8 mouse cellular contexts compared by ENCODE assay signal in the genomic region with DNA sequence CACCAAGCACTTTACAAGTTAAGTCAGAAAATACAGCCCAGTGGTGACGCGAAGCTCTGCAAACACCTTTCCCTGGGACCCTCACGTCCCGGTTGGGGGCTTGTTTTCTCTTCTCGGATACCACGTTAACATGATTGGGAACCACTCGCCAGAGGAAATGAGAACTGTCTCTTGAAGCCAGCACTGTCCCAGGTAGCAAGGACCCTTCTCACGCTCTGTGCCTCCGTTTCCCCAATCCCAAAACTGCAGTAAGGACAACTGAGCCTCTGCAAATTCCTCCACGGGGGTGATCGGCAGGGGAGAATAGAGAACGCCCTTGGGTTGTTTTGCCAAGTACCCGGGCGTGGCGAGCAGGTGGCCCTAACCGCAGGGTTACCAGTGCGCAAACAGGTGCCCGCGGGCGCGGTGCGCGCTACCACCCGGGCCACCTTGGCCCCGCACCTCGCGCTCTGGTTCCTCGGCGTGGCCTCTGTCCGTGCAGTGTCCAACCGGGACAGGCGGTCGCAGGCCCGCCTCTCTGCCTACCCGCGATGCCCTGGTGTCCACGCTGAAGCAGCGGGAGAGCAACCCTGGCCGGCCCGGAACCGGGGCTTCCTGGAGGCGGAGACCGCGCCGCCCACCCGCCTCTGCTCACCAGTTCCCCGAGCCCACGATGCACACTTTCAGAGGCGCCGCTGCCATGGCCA. TPM values are rescaled to one million over a fixed set of nuclear protein-coding genes. Genes with fewer than 3 reads are reported as not detected.
A peak's percentile ranks its signal among the peaks of the same experiment; 100 is the strongest.
DNase-seq lines count a peak whose midpoint lies in the region; ATAC-seq and TF ChIP-seq lines count a peak whose summit lies in the region.

No protein-coding gene starts in this region.

- TF ChIP-seq CTCF in kidney, postnatal 0 days (IDR thresholded peaks at IDR 0.05; ENCODE audit: low read depth): no peak
- no peak for TF ChIP-seq CTCF in liver, embryonic 14.5 days (IDR thresholded peaks at IDR 0.05; ENCODE audit: low read depth)

- no peaks in the 10 kb centered on the region for H3K27me3 ChIP-seq in kidney, postnatal 0 days (ENCODE audit: insufficient read depth, low read length)
- no peaks in the 10 kb centered on the region for H3K27me3 ChIP-seq in forebrain, embryonic 13.5 days
- no peaks in the 10 kb centered on the region for H3K27me3 ChIP-seq in liver, embryonic 14.5 days (ENCODE audit: control insufficient read depth, insufficient read depth, low read length)
- no peaks in the 10 kb centered on the region for H3K27me3 ChIP-seq in stomach, embryonic 15.5 days (replicated peaks)

- DNase-seq in kidney, postnatal 0 days (ENCODE audit: low spot score): no peak
- no peak for DNase-seq in kidney, adult 18-20 months
- peak; percentile 30 for DNase-seq in R1 (ENCODE audit: low read depth, low spot score)
- DNase-seq in liver, embryonic 14.5 days (ENCODE audit: low read depth in 3 of 3, low spot score in 3 of 3): no peak
- DNase-seq in adrenal gland, adult 18-20 months (ENCODE audit: low spot score in 2 of 2): no peak
- no peak for DNase-seq in urinary bladder, postnatal 36 days (ENCODE audit: low spot score in 2 of 2)

- peak overlapping the region; percentile 99 for H3K4me2 ChIP-seq in kidney, postnatal 0 days (ENCODE audit: low read length)
- peak overlapping the region; percentile 98 for H3K4me2 ChIP-seq in forebrain, embryonic 13.5 days
- peak overlapping the region; percentile 78 for H3K4me2 ChIP-seq in liver, embryonic 14.5 days (ENCODE audit: low read depth)
- H3K4me2 ChIP-seq in stomach, embryonic 15.5 days: peak overlapping the region; percentile 92

- peak overlapping the region; percentile 75 for H3K4me3 ChIP-seq in kidney, postnatal 0 days (replicated peaks; ENCODE audit: low read depth, low read length)
- H3K4me3 ChIP-seq in forebrain, embryonic 13.5 days: peak overlapping the region; percentile 74
- peak overlapping the region; percentile 57 to 67 for H3K4me3 ChIP-seq in liver, embryonic 14.5 days (ENCODE audit: insufficient read depth in 1 of 2, low read depth in 2 of 2, low read length in 2 of 2)
- peak overlapping the region; percentile 58 for H3K4me3 ChIP-seq in stomach, embryonic 15.5 days (replicated peaks)

- H3K9me3 ChIP-seq in kidney, postnatal 0 days (replicated peaks; ENCODE audit: low read length): no peaks in the 10 kb centered on the region
- H3K9me3 ChIP-seq in forebrain, embryonic 13.5 days (replicated peaks): no peaks in the 10 kb centered on the region
- no peaks in the 10 kb centered on the region for H3K9me3 ChIP-seq in liver, embryonic 14.5 days (ENCODE audit: control insufficient read depth, low read length)
- no peaks in the 10 kb centered on the region for H3K9me3 ChIP-seq in stomach, embryonic 15.5 days

- H3K27ac ChIP-seq in kidney, postnatal 0 days: peak overlapping the region; percentile 89
- H3K27ac ChIP-seq in forebrain, embryonic 13.5 days: peak overlapping the region; percentile 59; the same call in 1 of the 2 replicates
- no peak overlapping the region for H3K27ac ChIP-seq in liver, embryonic 14.5 days
- H3K27ac ChIP-seq in stomach, embryonic 15.5 days: peak overlapping the region; percentile 84

- TF ChIP-seq EP300 in liver, embryonic 14.5 days (IDR thresholded peaks at IDR 0.05; ENCODE audit: low read depth): no peak

- no peaks in the 10 kb centered on the region for H3K36me3 ChIP-seq in kidney, postnatal 0 days (ENCODE audit: insufficient read depth, low read length)
- no peaks in the 10 kb centered on the region for H3K36me3 ChIP-seq in forebrain, embryonic 13.5 days (ENCODE audit: poor library complexity, severe bottlenecking)
- H3K36me3 ChIP-seq in liver, embryonic 14.5 days (replicated peaks; ENCODE audit: control insufficient read depth, insufficient read depth, low read depth): no peaks in the 10 kb centered on the region
- no peaks in the 10 kb centered on the region for H3K36me3 ChIP-seq in stomach, embryonic 15.5 days

- under 1% methylated on average over 50 of the region's 50 CpGs for WGBS in kidney, postnatal 0 days
- WGBS in forebrain, embryonic 13.5 days: under 1% methylated on average over 50 of the region's 50 CpGs
- WGBS in liver, embryonic 14.5 days (ENCODE audit: insufficient replicate concordance): under 1% methylated on average over 50 of the region's 50 CpGs
- under 1% methylated on average over 47 of the region's 50 CpGs for WGBS in stomach, embryonic 15.5 days

- peak overlapping the region; percentile 74 for H3K9ac ChIP-seq in kidney, postnatal 0 days (ENCODE audit: low read depth, low read length)
- H3K9ac ChIP-seq in forebrain, embryonic 13.5 days: peak overlapping the region; percentile 81
- H3K9ac ChIP-seq in liver, embryonic 14.5 days (replicated peaks): peak overlapping the region; percentile 39
- peak overlapping the region; percentile 35 for H3K9ac ChIP-seq in stomach, embryonic 15.5 days

- no peaks in the 10 kb centered on the region; the same call in 1 of the 2 replicates for H3K4me1 ChIP-seq in kidney, postnatal 0 days (replicated peaks; ENCODE audit: insufficient read depth, low read length)
- peaks cover 10% of the 10 kb centered on the region for H3K4me1 ChIP-seq in forebrain, embryonic 13.5 days
- H3K4me1 ChIP-seq in liver, embryonic 14.5 days (replicated peaks; ENCODE audit: control insufficient read depth in 2 of 2, insufficient read depth in 2 of 2, low read length in 1 of 2): peaks cover 0 to 9% of the 10 kb centered on the region in 2 experiments; a peak in 2 of 4 replicates
- H3K4me1 ChIP-seq in stomach, embryonic 15.5 days: peaks cover 8% of the 10 kb centered on the region; the same call in 1 of the 2 replicates

- ATAC-seq in kidney, postnatal 0 days (replicated peaks; ENCODE audit: low FRiP score, low read depth): peak; percentile 46
- ATAC-seq in forebrain, embryonic 13.5 days: peak; percentile 29
- ATAC-seq in liver, embryonic 14.5 days (ENCODE audit: insufficient read depth): peak; percentile 19
- ATAC-seq in stomach, embryonic 15.5 days (ENCODE audit: insufficient read depth, low FRiP score, low read depth): peak; percentile 28; the same call in 1 of the 2 replicates

RNA-seq across cellular contexts. Expression of gene Gpd1l, which starts 0.6 kb away (rescaled TPM):
- 17.2 and 18.1 TPM in 2 replicates for polyA plus RNA-seq in kidney, postnatal 0 days (2015; fragmentation: Nextera tagmentation; extraction: Ambion mirVana)
- polyA plus RNA-seq in forebrain, embryonic 13.5 days (2015; fragmentation: Nextera tagmentation; extraction: Ambion mirVana): 15.8 and 16.9 TPM in 2 replicates
- 3.9 and 4.6 TPM in 2 replicates for polyA plus RNA-seq in liver, embryonic 14.5 days (2012; rRNA removed)
- 3.4 and 3.7 TPM in 2 replicates for polyA plus RNA-seq in liver, embryonic 14.5 days (2014; fragmentation: Nextera tagmentation; extraction: Ambion mirVana)
- polyA plus RNA-seq in stomach, embryonic 15.5 days (2015; fragmentation: Nextera tagmentation; extraction: Ambion mirVana): 17.3 and 18.6 TPM in 2 replicates
- total RNA-seq in adrenal gland, adult 18-20 months (2021): 10 to 100 TPM; 20.1 to 35.0 TPM

RNA-seq across cellular contexts. Expression of gene Osbpl10, which starts 45.2 kb away (rescaled TPM):
- 2.3 and 2.8 TPM in 2 replicates for polyA plus RNA-seq in kidney, postnatal 0 days (2015; fragmentation: Nextera tagmentation; extraction: Ambion mirVana)
- 0.92 and 1.3 TPM in 2 replicates for polyA plus RNA-seq in forebrain, embryonic 13.5 days (2015; fragmentation: Nextera tagmentation; extraction: Ambion mirVana)
- polyA plus RNA-seq in liver, embryonic 14.5 days (2012; rRNA removed): 0.29 and 0.34 TPM in 2 replicates
- polyA plus RNA-seq in liver, embryonic 14.5 days (2014; fragmentation: Nextera tagmentation; extraction: Ambion mirVana): 0.08 and 0.16 TPM in 2 replicates
- polyA plus RNA-seq in stomach, embryonic 15.5 days (2015; fragmentation: Nextera tagmentation; extraction: Ambion mirVana): 2.0 and 2.3 TPM in 2 replicates
- total RNA-seq in adrenal gland, adult 18-20 months (2021): 1 to 10 TPM; 4.2 to 6.5 TPM

RNA-seq across cellular contexts. Expression of gene Rps27rt, which starts 49.4 kb away (rescaled TPM):
- polyA plus RNA-seq in kidney, postnatal 0 days (2015; fragmentation: Nextera tagmentation; extraction: Ambion mirVana): 792 and 845 TPM in 2 replicates
- 296 and 413 TPM in 2 replicates for polyA plus RNA-seq in forebrain, embryonic 13.5 days (2015; fragmentation: Nextera tagmentation; extraction: Ambion mirVana)
- polyA plus RNA-seq in liver, embryonic 14.5 days (2012; rRNA removed): 36.0 and 87.6 TPM in 2 replicates
- polyA plus RNA-seq in liver, embryonic 14.5 days (2014; fragmentation: Nextera tagmentation; extraction: Ambion mirVana): 282 and 299 TPM in 2 replicates
- polyA plus RNA-seq in stomach, embryonic 15.5 days (2015; fragmentation: Nextera tagmentation; extraction: Ambion mirVana): 360 and 1,042 TPM in 2 replicates
- 10 to 100 TPM; 49.6 to 57.5 TPM for total RNA-seq in adrenal gland, adult 18-20 months (2021)
